Mouse (Mus musculus) limb, embryonic 14.5 days (tissue): Measurements from ENCODE around the gene Pepd. TPM values are rescaled to one million over a fixed set of nuclear protein-coding genes. Genes with fewer than 3 reads are reported as not detected.

Source experiments
- ATAC-seq: fragments of 200-750 bp; cut with Nextera tagmentation; 2 replicates; pipeline ENCODE4 v1.8.0; 2017; ENCODE audit warnings: low read depth, moderate number of reproducible peaks, moderate TSS enrichment; ENCODE audit not compliant: low FRiP score
- DNase-seq: peaks from one replicate; pipeline ENCODE4 v3.0.0-alpha.2; 2015; ENCODE audit warnings: low spot score
- H3K27ac ChIP-seq: fragments of 300-500 bp; sonication (generic); replicated peaks from 2 replicates; pipeline ENCODE4 v1.5.1; 2014; ENCODE audit warnings: low read depth, mild to moderate bottlenecking, low read length, moderate library complexity, mixed read lengths
- H3K27me3 ChIP-seq: fragments of 300-500 bp; sonication (generic); 2 replicates; pipeline ENCODE4 v1.6.1; 2014; ENCODE audit warnings: low read length, mixed read lengths; ENCODE audit not compliant: control insufficient read depth, insufficient read depth
- H3K36me3 ChIP-seq: fragments of 300-500 bp; sonication (generic); 2 replicates; pipeline ENCODE4 v1.6.1; 2014; ENCODE audit warnings: mild to moderate bottlenecking, low read length, moderate library complexity, mixed read lengths; ENCODE audit not compliant: control insufficient read depth, insufficient read depth
- H3K4me1 ChIP-seq: fragments of 300-500 bp; sonication (generic); 2 replicates; pipeline ENCODE4 v1.6.1; 2014; ENCODE audit warnings: antibody characterized with exemption, low read length, mixed read lengths; ENCODE audit not compliant: control insufficient read depth, insufficient read depth
- H3K4me2 ChIP-seq: fragments of 300-500 bp; sonication (generic); replicated peaks from 2 replicates; pipeline ENCODE4 v1.6.1; 2014; ENCODE audit warnings: low read depth, mild to moderate bottlenecking, low read length, moderate library complexity; ENCODE audit not compliant: severe bottlenecking
- H3K4me3 ChIP-seq: fragments of 300-500 bp; sonication (generic); replicated peaks from 2 replicates; pipeline ENCODE4 v1.5.1; 2014; ENCODE audit warnings: low read length
- H3K9ac ChIP-seq: fragments of 300-500 bp; sonication (generic); 2 replicates; pipeline ENCODE4 v1.6.1; 2014; ENCODE audit warnings: mild to moderate bottlenecking, low read depth, low read length, moderate library complexity; ENCODE audit not compliant: severe bottlenecking
- H3K9me3 ChIP-seq: fragments of 300-500 bp; sonication (generic); 2 replicates; pipeline ENCODE4 v1.6.1; 2016; ENCODE audit warnings: low read length; ENCODE audit not compliant: control insufficient read depth
- POLR2A ChIP-seq: fragments of 200-500 bp; IDR thresholded peaks from 2 replicates; pipeline ENCODE4 v1.8.0; 2012; ENCODE audit warnings: inconsistent platforms, mild to moderate bottlenecking, moderate library complexity, borderline replicate concordance; ENCODE audit not compliant: insufficient read depth, insufficient read length; ENCODE audit errors: extremely low read depth
- WGBS: fragments of 180-500 bp; shearing (Covaris S2); extraction: QIAGEN DNeasy Blood & Tissue Kit; methylation state at CpG from one replicate; pipeline ENCODE4 v1.1.7; 2014; 5-methylcytosine and 5-hydroxymethylcytosine counted together
- polyA plus RNA-seq, 2 experiments: library from polyadenylated mRNA; depleted of rRNA in 1 of 2; stranded (reverse) in 1 of 2; unstranded in 1 of 2; fragments of >200 nt; fragmentation: Nextera tagmentation in 1 of 2; extraction: Ambion mirVana in 1 of 2; gene quantifications; 2 replicates each; pipeline versions ENCODE4 v1.2.1 to v1.2.3; 2012 to 2014

Pepd gene
- polyA plus RNA-seq, 2 experiments, result 51.4 to 78.4 TPM

GRCm38 (mm10) chr7:35013228-35013627 is 101.0 kb downstream of the Pepd start:
- ATAC-seq, result no peak
- no peak for DNase-seq
- no peaks in the 10 kb centered on the region for H3K4me1 ChIP-seq
- WGBS, result 61% methylated on average over 9 of the region's 9 CpGs
- no peaks in the 10 kb centered on the region for H3K9me3 ChIP-seq
- H3K4me2 ChIP-seq, result no peak overlapping the region
- H3K9ac ChIP-seq, result no peak overlapping the region
- H3K4me3 ChIP-seq, result no peak overlapping the region
- H3K27me3 ChIP-seq, result no peaks in the 10 kb centered on the region
- TF ChIP-seq POLR2A, result no peak
- 0 out of 2 replicates have a peak, but pooled peaks cover 4% of the 10 kb centered on the region for H3K36me3 ChIP-seq
- H3K27ac ChIP-seq, result no peak overlapping the region

- WGBS, result 80% methylated on average over 2 of the region's 2 CpGs
- Histone ChIP-seq H3K36me3 (peaks cover 9% of the 10 kb centered on the region; the same call in 1 of the 2 replicates), H3K9ac (no peak overlapping the region), H3K27ac (no peak overlapping the region), H3K4me1 (no peaks in the 10 kb centered on the region), H3K9me3 (no peaks in the 10 kb centered on the region), H3K4me2 (no peak overlapping the region), H3K27me3 (no peaks in the 10 kb centered on the region), H3K4me3 (no peak overlapping the region)
- DNase-seq, result no peak
- no peak for ATAC-seq
- no peak for TF ChIP-seq POLR2A
These were observed 103.1 kb downstream of the Pepd start for GRCm38 (mm10) chr7:35015252-35015651.

DNA sequence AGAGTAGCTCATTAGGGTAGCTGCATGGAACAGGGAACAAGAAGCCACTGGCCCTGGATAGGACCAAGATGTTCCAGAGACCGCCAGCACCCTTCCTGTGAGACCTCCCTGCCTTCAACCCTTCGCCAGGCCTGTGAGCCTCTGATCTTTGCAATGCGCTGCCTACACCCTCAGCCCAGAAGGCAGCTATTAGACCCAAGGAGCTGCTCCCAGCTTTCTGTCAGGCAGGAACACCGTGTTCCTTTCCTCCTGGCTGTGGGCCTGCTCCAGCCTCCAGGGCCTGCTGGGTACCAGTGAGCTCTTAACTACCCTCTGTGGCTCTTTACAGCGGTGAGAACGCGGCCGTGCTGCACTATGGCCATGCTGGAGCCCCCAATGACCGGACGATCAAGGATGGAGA is 109.2 kb downstream of the Pepd start:
- Histone ChIP-seq H3K9me3 (no peaks in the 10 kb centered on the region), H3K9ac (no peak overlapping the region), H3K36me3 (peaks cover 15% of the 10 kb centered on the region; the same call in 1 of the 2 replicates), H3K4me2 (no peak overlapping the region), H3K27ac (no peak overlapping the region), H3K27me3 (no peaks in the 10 kb centered on the region), H3K4me3 (no peak overlapping the region), H3K4me1 (no peaks in the 10 kb centered on the region)
- no peak for TF ChIP-seq POLR2A
- 90% methylated on average over 10 of the region's 10 CpGs for WGBS
- DNase-seq (no peak), ATAC-seq (no peak)

DNA sequence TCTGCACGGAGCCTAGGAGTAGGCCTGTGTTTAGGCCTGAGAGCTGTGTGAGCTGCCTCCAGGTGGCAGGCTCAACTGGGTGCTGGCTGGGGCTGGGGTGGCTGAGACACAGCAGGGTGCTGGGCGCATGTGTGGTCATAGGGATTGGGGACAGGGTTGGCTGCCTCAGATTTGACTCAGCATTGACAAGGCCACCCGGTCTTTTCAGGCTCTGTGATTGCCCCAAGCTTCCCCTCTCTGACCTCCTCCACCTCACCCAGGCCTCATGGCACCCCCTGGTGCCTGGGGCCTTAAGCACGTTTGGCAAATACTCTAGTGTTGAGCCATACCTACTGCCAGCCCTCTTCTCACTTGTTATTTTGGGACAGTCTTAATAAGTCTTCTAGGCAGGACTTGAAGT is 111.1 kb downstream of the Pepd start:
- no peak for TF ChIP-seq POLR2A
- no peak overlapping the region for H3K4me2 ChIP-seq
- no peaks in the 10 kb centered on the region for H3K27me3 ChIP-seq
- H3K9ac ChIP-seq, result no peak overlapping the region
- DNase-seq (no peak), ATAC-seq (no peak)
- no peak overlapping the region for H3K4me3 ChIP-seq
- WGBS, result 72% methylated on average over 4 of the region's 4 CpGs
- H3K4me1 ChIP-seq, result no peaks in the 10 kb centered on the region
- peaks cover 11% of the 10 kb centered on the region; the same call in 1 of the 2 replicates for H3K36me3 ChIP-seq
- H3K9me3 ChIP-seq, result no peaks in the 10 kb centered on the region
- H3K27ac ChIP-seq, result no peak overlapping the region

GRCm38 (mm10) chr7:35024426-35024825 is 112.2 kb downstream of the Pepd start:
- 82% methylated on average over 1 of the region's 1 CpGs for WGBS
- Histone ChIP-seq H3K9me3 (no peaks in the 10 kb centered on the region), H3K9ac (no peak overlapping the region), H3K27me3 (no peaks in the 10 kb centered on the region), H3K27ac (no peak overlapping the region), H3K36me3 (peaks cover 9% of the 10 kb centered on the region; the same call in 1 of the 2 replicates), H3K4me3 (no peak overlapping the region), H3K4me2 (no peak overlapping the region), H3K4me1 (no peaks in the 10 kb centered on the region)
- ATAC-seq, result no peak
- no peak for DNase-seq
- TF ChIP-seq POLR2A, result no peak
